Mouse (Mus musculus) Patski (cell line): Measurements from ENCODE around the gene Ddt. TPM values are rescaled to one million over a fixed set of nuclear protein-coding genes. Genes with fewer than 3 reads are reported as not detected.

Source experiments
- ATAC-seq: fragments of 100-300 bp; one replicate; pipeline ENCODE4 v1.8.0; 2021
- CTCF ChIA-PET: fragments of 350-600 bp; sonication (Branson Sonifier 250); formaldehyde crosslinking; loops from one replicate; lab custom pipeline; 2022; ENCODE audit warnings: inconsistent platforms; lab: Charles Lee
- POLR2A ChIA-PET: fragments of 350-600 bp; sonication (Branson Sonifier 250); formaldehyde crosslinking; loops from one replicate; lab custom pipeline; 2022; ENCODE audit warnings: antibody characterized with exemption, inconsistent platforms; lab: Charles Lee
- DNase-seq: peaks from one replicate; pipeline ENCODE4 v3.0.0-alpha.2; 2011; ENCODE audit warnings: low read depth, low spot score
- H3K27me3 ChIP-seq: fragments of 371-371 bp; one replicate; pipeline ENCODE4 v1.5.1; 2021
- CTCF ChIP-seq: fragments of 100-300 bp; IDR thresholded peaks from one replicate; pipeline ENCODE4 v1.5.1; 2021
- in situ Hi-C: fragments of 300-500 bp; cut with MboI; formaldehyde crosslinking; loops from 3 replicates; pipeline ENCODE4 v1.11.1; 2018; ENCODE audit warnings: low pct_unique_long_range_greater_than_20kb, mixed read lengths
- polyA plus RNA-seq: library from polyadenylated mRNA; unstranded; gene quantifications from one replicate; pipeline ENCODE4 v1.2.3, GENCODE M21; 2021

Gene Ddt
- polyA plus RNA-seq, 1 experiment from 2014 or later = 128 TPM

DNA sequence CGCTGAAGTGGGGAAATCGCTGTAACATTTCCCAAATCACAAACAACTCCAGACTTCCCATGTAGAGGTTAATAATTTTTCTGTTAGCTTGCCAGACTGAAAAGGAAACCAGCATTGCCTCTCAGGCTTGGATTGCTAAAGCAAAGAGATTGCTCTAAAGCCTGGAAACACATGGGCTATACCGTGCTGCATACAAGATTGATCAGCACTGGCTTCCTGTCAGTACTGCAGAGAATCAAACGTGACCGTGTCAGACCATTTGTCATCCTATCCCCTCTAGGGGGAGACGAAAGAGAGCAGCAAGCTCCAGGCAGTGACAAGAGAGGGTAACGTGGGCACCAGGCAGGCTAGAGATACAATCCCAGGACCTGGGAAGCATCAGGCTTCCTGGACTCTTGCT is 17.6 kb upstream of the Ddt start:
- ChIA-PET CTCF (no interaction called here), POLR2A (interaction anchor here (0.5 kb wide), 1 partner anchor 26 kb away, joined by 3 read pairs; no protein-coding TSS in a partner anchor)
- ATAC-seq (no peak), DNase-seq (no peak)
- TF ChIP-seq CTCF = no peak
- H3K27me3 ChIP-seq = no peaks in the 10 kb centered on the region
- in situ Hi-C loops = no loop called here

DNA sequence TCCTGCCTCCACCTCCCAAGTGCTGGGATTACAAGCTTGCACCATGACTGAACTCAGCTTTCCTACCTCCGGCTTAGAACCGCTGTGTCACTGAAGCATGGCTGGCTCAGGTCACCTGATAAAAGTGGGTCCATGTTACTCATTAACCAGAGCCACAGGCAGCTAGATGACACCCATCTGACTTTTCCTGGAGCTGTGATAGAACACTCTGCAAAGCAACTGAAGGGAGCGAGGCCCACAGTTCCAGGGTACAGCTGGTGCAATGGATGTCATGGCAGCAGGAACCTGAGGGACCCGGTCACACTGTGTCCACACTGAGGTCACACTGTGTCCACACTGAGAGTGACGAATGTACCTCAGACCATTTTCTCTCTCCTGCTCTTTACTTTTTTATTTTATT is 16.6 kb upstream of the Ddt start:
- in situ Hi-C loops = no loop called here
- ATAC-seq (no peak), DNase-seq (no peak)
- CTCF ChIA-PET = no interaction called here
- POLR2A ChIA-PET = no interaction called here
- H3K27me3 ChIP-seq = peaks cover 3% of the 10 kb centered on the region
- TF ChIP-seq CTCF = no peak

DNA sequence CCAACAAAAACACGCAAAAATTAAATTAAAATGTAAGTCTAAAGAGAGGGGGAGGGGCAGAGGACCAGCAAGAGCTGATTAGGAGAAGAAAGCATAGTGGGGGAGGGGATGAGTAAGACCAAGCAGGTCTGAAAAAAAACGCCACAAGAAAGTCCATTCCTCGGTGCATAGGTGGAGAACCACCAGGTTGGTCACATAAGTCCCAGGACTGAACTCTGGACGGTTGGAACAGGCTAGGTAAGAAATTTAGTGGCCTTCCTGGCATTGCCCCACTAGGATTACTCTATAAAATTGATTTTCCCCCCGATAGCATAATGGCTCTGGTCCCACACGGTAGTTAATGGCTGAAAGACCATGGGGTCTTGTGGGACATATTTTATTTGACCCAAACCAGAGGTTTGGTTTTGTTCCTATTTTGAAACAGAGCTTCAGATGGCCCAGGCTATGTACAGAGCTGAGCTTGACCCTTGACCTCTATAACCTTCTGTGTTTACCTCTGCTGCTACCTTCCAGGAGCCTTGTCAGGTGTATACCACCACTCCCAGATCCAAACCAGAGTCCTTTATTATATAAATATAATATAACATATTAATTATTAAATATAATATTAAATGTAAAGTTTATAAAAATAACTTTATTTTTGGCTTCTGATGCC is 16.0 kb upstream of the Ddt start:
- POLR2A ChIA-PET = no interaction called here
- CTCF ChIA-PET = no interaction called here
- H3K27me3 ChIP-seq = peaks cover 3% of the 10 kb centered on the region
- ATAC-seq (no peak), DNase-seq (no peak)
- in situ Hi-C loops = no loop called here
- no peak for TF ChIP-seq CTCF

DNA sequence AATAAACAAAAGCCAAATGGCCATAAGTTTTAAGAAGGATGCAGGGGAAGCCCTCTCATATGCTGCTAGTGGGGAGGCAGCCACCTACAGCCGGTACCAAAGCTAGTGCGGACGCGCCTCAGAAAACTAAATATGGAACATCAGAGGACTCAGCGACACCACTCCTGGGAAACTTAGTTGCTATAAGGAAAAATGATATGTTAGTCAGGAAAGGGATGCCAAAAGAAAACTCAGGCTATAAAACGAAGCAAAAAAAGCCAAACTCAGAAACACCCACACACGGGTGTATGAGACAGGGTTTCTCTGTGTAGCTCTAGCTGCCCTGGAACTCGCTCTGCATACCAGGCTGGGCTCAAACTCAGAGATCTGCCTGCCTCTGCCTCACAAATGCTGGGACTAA is 15.1 kb upstream of the Ddt start:
- in situ Hi-C loops = no loop called here

DNA sequence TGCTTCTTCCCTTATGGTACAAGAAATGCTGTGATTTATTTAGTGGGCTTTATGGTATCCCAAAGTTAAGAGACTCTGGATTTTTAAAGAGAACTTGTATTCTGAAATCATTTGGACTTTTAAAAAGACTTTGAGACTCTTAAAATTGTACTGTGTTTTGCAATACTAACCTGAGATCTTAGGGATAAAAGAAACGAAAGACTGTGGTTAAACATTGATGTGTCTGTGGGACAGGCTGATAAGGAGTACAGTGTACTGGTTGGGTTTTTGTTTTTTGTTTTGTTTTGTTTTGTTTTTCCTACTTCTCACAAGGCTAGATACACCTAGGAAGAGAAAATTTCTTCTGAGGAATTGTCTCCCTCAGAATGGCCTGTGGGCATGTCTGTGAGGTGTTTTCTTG is 12.2 kb upstream of the Ddt start:
- TF ChIP-seq CTCF = no peak
- in situ Hi-C loops = no loop called here
- DNase-seq = no peak

More for the DNA sequence above, 15.1 kb upstream of the Ddt start:
- peaks cover 3% of the 10 kb centered on the region for H3K27me3 ChIP-seq
- TF ChIP-seq CTCF = no peak
- POLR2A ChIA-PET = no interaction called here
- no peak for DNase-seq
- no peak for ATAC-seq
- CTCF ChIA-PET = no interaction called here

DNA sequence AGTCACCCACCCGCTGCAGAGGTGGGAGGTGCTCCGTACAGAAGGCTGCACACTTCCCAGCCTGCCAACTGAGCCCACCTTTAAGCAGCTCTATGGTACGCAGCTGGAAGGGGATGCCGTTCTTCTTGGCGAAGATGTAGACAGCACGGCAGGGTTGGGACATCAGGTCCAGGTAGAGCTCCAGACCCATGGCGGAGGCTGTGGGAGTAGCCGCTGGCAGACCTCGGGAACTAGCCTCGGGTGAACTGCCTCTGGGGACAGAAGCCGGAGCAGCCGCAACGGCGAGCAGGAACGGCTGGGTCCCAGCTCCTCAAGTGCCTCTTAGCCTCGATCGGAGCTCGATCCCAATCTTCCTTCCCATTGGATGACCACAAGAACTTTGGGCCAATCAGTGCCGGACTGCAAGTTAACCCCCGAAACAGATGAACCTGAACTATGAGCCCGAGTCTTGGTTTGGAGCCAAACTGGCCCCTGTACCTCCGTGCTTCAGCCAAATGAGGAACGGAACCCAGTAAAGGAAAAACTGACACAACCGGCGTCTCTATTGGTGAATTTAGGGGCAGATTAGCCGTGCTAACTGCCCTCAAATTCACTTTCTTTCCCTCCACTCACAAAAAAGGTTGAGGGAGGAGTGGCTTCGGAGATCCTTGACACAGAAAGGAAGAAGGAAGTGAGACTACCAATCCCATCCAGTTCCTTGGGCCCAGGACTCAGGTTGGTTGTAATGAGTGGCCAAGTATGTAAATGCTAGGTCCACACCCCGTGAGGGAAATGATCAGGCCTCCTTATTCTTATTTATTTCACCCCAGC is 7.8 kb upstream of the Ddt start, which contains the start of the genes Gm20441 and Gstt3:
Gene Gm20441, minus strand, starts transcription at position 186 of the 810 bp plus-strand sequence.
Gene Gstt3, minus strand, starts transcription at position 646 of the 810 bp plus-strand sequence.
- POLR2A ChIA-PET = interaction anchor here (0.7 kb wide), 1 partner anchor 254 kb away, joined by 3 read pairs; no protein-coding TSS in a partner anchor
- CTCF ChIA-PET = no interaction called here
- no peak for DNase-seq
- TF ChIP-seq CTCF = no peak
- no peak for ATAC-seq
- peaks cover 3% of the 10 kb centered on the region for H3K27me3 ChIP-seq
- in situ Hi-C loops = no loop called here

More for the DNA sequence above, 12.2 kb upstream of the Ddt start:
- POLR2A ChIA-PET = no interaction called here
- ATAC-seq = no peak
- CTCF ChIA-PET = no interaction called here
- peaks cover 3% of the 10 kb centered on the region for H3K27me3 ChIP-seq

DNA sequence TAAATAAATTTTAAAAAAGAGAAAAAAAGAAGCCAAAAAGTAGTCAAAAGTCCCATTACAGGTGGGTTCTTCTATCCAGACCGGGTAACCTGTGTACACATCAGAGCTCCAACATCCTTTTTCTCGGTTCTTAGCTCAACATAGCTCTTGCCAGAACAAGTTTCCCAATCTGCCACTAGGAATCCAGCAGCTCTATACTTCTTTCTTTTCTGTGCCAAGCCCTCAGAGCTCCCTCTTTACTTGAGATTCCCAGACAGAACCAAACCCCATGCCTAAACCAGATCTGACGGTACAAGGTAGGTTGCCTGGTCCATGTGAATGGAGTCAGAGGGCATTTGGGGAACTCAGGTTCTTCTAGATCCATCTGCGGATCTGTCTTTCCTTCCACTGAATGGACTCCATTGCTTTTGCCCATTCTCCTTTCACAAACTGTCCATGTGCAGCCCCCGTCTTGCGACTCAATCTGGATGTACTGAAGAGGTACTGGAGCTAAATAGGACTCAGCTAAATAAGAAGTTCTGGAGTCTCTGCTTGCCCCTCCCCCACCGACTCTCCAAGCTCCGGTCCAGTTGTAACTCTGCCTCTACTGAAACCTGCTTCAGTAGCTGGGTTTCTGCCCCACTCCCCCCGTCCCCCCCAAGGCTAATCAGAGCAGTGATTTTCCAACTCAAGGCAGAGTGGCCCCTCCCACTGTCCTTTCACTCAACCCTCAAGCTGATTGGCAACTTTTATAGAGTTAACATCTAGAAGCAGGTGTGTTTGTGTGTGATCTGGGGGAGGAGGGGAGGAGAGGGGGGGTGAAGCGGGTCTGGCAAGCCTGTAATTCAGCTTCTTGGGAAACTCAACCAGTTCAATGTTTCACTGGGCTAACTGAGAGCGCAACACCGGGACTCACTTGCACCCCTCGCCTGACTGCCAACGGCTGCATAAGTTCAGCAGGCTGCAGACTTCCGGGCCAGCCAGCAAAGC is 6.3 kb upstream of the Ddt start:
- no peaks in the 10 kb centered on the region for H3K27me3 ChIP-seq
- in situ Hi-C loops = loop anchor here (10.0 kb wide), 1 partner anchor 45 kb away; the partner anchor contains the start of gene Gstt4
- ATAC-seq = no peak

DNA sequence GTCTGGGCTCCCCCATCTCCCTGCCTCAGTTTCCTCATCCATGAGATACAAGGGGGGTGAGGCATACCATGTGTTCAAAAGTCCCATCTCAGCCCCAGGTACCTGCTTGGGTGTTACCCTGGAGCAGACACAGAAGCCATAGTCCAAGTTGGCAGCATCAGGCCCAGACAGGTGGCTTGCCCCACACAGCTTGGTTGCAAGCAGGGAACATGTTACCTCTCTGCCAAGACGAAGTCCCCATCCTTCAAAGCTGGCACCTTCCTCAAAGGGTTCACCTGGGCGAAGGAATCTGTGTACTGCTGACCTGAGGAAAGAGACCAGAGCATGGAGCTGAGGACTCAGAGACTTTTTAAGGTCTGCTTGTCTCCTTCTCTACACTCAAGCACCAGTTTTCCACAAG is 4.7 kb upstream of the Ddt start:
- POLR2A ChIA-PET = no interaction called here
- in situ Hi-C loops = loop anchor here (10.0 kb wide), 1 partner anchor 47 kb away; the partner anchor contains the start of gene Gstt4

More for the DNA sequence above, 6.3 kb upstream of the Ddt start:
- no peak for TF ChIP-seq CTCF
- POLR2A ChIA-PET = interaction anchor here (0.7 to 0.8 kb wide), 2 partner anchors 38 to 58 kb away, joined by 3 to 7 read pairs; no protein-coding TSS in a partner anchor
- CTCF ChIA-PET = no interaction called here
- no peak for DNase-seq

DNA sequence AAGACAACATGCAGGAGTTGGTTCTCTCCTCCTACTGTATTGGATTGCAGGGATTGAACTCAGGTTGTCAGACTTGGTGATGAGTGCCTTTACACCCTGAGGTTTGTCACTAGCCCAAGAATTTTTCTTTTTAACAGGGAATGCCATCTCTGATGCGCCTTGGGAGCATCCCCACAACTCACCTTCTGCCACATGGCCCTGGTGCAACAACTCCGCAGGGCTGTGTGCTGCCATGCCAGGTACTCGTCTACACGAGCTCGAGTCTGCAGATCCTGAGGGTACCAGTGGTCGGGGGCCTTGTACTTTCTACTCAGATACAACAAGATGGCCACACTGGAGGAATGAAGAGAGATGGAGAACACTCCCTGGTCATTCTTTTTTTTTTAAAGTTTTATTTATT is 3.3 kb upstream of the Ddt start:
- in situ Hi-C loops = loop anchor here (10.0 kb wide), 1 partner anchor 48 kb away; the partner anchor contains the start of gene Gstt4
- no peak for ATAC-seq
- no peaks in the 10 kb centered on the region for H3K27me3 ChIP-seq
- CTCF ChIA-PET = no interaction called here
- POLR2A ChIA-PET = no interaction called here
- no peak for TF ChIP-seq CTCF
- DNase-seq = no peak

More for the DNA sequence above, 4.7 kb upstream of the Ddt start:
- DNase-seq = no peak
- CTCF ChIA-PET = no interaction called here
- no peak for ATAC-seq
- no peaks in the 10 kb centered on the region for H3K27me3 ChIP-seq
- TF ChIP-seq CTCF = no peak

DNA sequence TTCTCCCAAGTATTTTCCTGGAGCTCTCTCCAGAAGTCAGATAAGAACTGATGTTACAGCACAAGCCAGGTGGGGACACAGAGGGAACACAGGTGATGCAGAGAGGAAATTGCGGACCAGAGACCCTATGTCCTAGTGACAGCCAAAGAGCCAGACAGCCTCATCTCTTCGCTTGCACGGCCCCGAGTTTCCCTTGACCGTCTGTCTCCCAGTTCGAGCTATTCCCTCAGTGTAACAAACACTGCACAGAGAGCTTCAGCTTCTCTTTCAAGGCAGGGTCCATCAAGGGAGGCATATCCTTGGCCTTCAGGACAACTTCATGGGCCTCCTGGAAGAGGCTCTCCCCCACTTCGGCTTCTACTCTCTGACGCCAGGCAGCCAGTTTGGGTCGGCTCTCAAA is 1.4 kb upstream of the Ddt start:
- POLR2A ChIA-PET = interaction anchor here (0.8 kb wide), 1 partner anchor 25 kb away, joined by 3 read pairs; no protein-coding TSS in a partner anchor
- no peaks in the 10 kb centered on the region for H3K27me3 ChIP-seq
- no peak for TF ChIP-seq CTCF
- in situ Hi-C loops = loop anchor here (10.0 kb wide), 1 partner anchor 50 kb away; the partner anchor contains the start of gene Gstt4
- ATAC-seq (no peak), DNase-seq (no peak)
- CTCF ChIA-PET = interaction anchor here (0.8 to 1.2 kb wide), 2 partner anchors 10 to 21 kb away, joined by 3 read pairs; no protein-coding TSS in a partner anchor
